Mouse (Mus musculus) lung, postnatal 0 days (tissue): ENCODE measurements around the gene Vmn1r138. TPM values are rescaled to one million over a fixed set of nuclear protein-coding genes. Genes with fewer than 3 reads are reported as not detected.
"Not testable (repeated sequence)": the region's sequence is repeated elsewhere in the genome, so short reads cannot be mapped to it uniquely, and the experiment has no call there.

Source experiments
- ATAC-seq: fragments of 200-750 bp; cut with Nextera tagmentation; 2 replicates; pipeline ENCODE4 v1.8.0; 2017; ENCODE audit warnings: moderate library complexity
- DNase-seq: peaks from one replicate; pipeline ENCODE4 v3.0.0-alpha.2; 2016; ENCODE audit warnings: low spot score
- H3K27ac ChIP-seq: fragments of 300-500 bp; sonication (generic); 2 replicates; pipeline ENCODE4 v1.5.1; 2014; ENCODE audit warnings: antibody characterized with exemption, mild to moderate bottlenecking, low read length, mixed read lengths
- H3K27me3 ChIP-seq: fragments of 300-500 bp; sonication (generic); replicated peaks from 2 replicates; pipeline ENCODE4 v1.6.1; 2014; ENCODE audit warnings: low read length, mixed read lengths; ENCODE audit not compliant: insufficient read depth
- H3K36me3 ChIP-seq: fragments of 300-500 bp; sonication (generic); 2 replicates; pipeline ENCODE4 v1.6.1; 2014; ENCODE audit warnings: low read length, mixed read lengths; ENCODE audit not compliant: insufficient read depth
- H3K4me1 ChIP-seq: fragments of 300-500 bp; sonication (generic); 2 replicates; pipeline ENCODE4 v1.6.1; 2014; ENCODE audit warnings: antibody characterized with exemption, low read depth, low read length, mixed read lengths; ENCODE audit not compliant: insufficient read depth
- H3K4me2 ChIP-seq: fragments of 300-500 bp; sonication (generic); replicated peaks from 2 replicates; pipeline ENCODE4 v1.6.1; 2014; ENCODE audit warnings: low read depth, mild to moderate bottlenecking, low read length, moderate library complexity, mixed read lengths
- H3K4me3 ChIP-seq: fragments of 300-500 bp; sonication (generic); 2 replicates; pipeline ENCODE4 v1.5.1; 2014; ENCODE audit warnings: low read depth, low read length
- H3K9ac ChIP-seq: fragments of 300-500 bp; sonication (generic); replicated peaks from 2 replicates; pipeline ENCODE4 v1.6.1; 2014; ENCODE audit warnings: low read depth, mild to moderate bottlenecking
- H3K9me3 ChIP-seq: fragments of 300-500 bp; sonication (generic); 2 replicates; pipeline ENCODE4 v1.6.1; 2016; ENCODE audit warnings: low read length, mixed read lengths
- WGBS: fragments of 180-500 bp; shearing (Covaris S2); extraction: QIAGEN DNeasy Blood & Tissue Kit; methylation state at CpG from one replicate; pipeline ENCODE4 v1.1.7; 2014; 5-methylcytosine and 5-hydroxymethylcytosine counted together
- polyA plus RNA-seq: library from polyadenylated mRNA; unstranded; fragments of >200 nt; fragmentation: Nextera tagmentation; extraction: Ambion mirVana; gene quantifications from 2 replicates; pipeline ENCODE4 v1.2.1, GENCODE M21; 2015

The Vmn1r138 gene
- polyA plus RNA-seq = not detected in 2 replicates

DNA sequence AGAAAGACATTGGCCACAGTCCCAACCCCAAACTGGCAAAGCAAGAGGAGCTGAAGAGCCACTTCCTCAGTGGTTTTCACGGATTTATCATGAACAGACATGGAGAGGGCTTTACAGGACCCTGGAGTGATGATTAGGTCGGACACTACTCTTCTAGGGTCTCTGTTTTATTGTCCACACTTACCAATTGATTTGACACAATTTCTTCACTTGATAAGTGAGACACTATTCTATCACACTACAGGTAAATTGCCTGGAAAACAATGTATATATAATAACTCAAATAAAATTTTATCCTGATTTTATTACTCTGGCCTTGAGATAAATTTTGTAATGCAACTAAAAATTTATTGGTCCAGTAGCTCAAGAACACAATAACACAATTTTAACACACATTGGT is at the start of gene Vmn1r138:
Vmn1r138 (minus strand) TSS at position 101 of the 400 bp plus-strand sequence.
- not testable (repeated sequence) for ATAC-seq, H3K9ac ChIP-seq, H3K4me2 ChIP-seq, H3K36me3 ChIP-seq, H3K4me3 ChIP-seq, DNase-seq, H3K4me1 ChIP-seq, H3K27ac ChIP-seq, H3K27me3 ChIP-seq, H3K9me3 ChIP-seq
- WGBS = no CpG with 5 or more reads among the region's 2 CpGs

DNA sequence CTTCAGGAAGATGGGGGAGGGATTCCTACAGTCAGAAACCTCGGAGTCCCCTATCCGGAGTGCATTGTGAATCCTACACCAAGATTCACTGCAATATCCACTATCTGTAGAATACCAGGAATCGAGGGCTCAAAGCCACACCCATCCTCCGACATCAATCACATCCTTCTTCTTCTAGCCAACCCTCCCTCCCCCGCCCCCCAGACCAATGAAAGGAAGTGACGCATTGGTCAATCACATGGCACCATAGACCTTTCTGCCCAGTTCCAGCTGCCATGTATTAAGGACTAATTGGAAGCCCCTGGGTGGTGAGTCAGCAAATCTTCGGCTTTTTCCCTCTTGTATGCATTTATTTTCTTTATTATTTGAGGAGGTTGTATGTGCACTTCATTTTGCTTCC is 40.1 kb upstream of the Vmn1r138 start, which contains the start of gene Vmn1r139:
Vmn1r139 (plus strand) TSS at position 301 of the 400 bp plus-strand sequence.
- H3K36me3 ChIP-seq, H3K4me1 ChIP-seq, H3K4me3 ChIP-seq, DNase-seq, H3K27ac ChIP-seq, H3K27me3 ChIP-seq, H3K9me3 ChIP-seq, H3K9ac ChIP-seq, H3K4me2 ChIP-seq, ATAC-seq: not testable (repeated sequence)
- WGBS = no CpG with 5 or more reads among the region's 7 CpGs

- no CpG with 5 or more reads among the region's 1 CpGs for WGBS
- not testable (repeated sequence) for H3K4me3 ChIP-seq, H3K4me1 ChIP-seq, H3K36me3 ChIP-seq, ATAC-seq, H3K9ac ChIP-seq, H3K27me3 ChIP-seq, DNase-seq, H3K27ac ChIP-seq, H3K4me2 ChIP-seq, H3K9me3 ChIP-seq
Measured at GRCm38 (mm10) chr7:22056205-22056604, 27.5 kb upstream of the Vmn1r138 start, which contains the start of gene Gm6176. TSS of gene Gm6176 (minus strand) at chr7:22056305.

DNA sequence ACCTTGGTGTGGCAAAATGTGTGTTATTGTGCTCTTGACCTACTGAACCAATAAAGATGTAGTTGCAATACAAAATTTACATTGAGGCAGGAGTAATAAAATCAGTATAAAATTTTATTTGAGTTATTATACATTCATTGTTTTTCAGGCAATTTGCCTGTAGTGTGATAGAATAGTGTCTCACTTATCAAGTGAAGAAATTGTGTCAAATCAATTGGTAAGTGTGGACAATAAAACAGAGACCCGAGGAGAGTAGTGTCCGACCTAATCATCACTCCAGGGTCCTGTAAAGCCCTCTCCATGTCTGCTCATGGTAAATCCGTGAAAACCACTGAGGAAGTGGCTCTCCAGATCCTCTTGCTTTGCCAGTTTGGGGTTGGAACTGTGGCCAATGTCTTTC is 34.4 kb downstream of the Vmn1r138 start, which contains the start of gene Vmn1r137:
Vmn1r137 (plus strand) TSS at position 301 of the 400 bp plus-strand sequence.
- H3K36me3 ChIP-seq, ATAC-seq, H3K27ac ChIP-seq, H3K9ac ChIP-seq, H3K4me2 ChIP-seq, H3K27me3 ChIP-seq, DNase-seq, H3K4me1 ChIP-seq, H3K9me3 ChIP-seq, H3K4me3 ChIP-seq: not testable (repeated sequence)
- WGBS = no CpG with 5 or more reads among the region's 3 CpGs

Other genes with a start within 250 kb of the Vmn1r138 start
- not detected in 2 replicates for gene Gm4177, start 232.2 kb downstream of the Vmn1r138 start, polyA plus RNA-seq
- gene Vmn1r135, start 196.5 kb downstream of the Vmn1r138 start, polyA plus RNA-seq = not detected in 2 replicates
- gene Gm5725, start 184.6 kb downstream of the Vmn1r138 start, polyA plus RNA-seq = not detected in 2 replicates
- not detected in 2 replicates for gene Gm5891, start 107.6 kb downstream of the Vmn1r138 start, polyA plus RNA-seq
- gene Vmn1r137, start 34.3 kb downstream of the Vmn1r138 start, polyA plus RNA-seq = not detected in 2 replicates
- gene Gm6176, start 27.4 kb upstream of the Vmn1r138 start, polyA plus RNA-seq = not detected in 2 replicates
- gene Vmn1r139, start 40.2 kb upstream of the Vmn1r138 start, polyA plus RNA-seq = not detected in 2 replicates
- gene Gm16451, start 89.3 kb upstream of the Vmn1r138 start, polyA plus RNA-seq = not detected in 2 replicates
- not detected in 2 replicates for gene Gm10666, start 105.8 kb upstream of the Vmn1r138 start, polyA plus RNA-seq
- not detected in 2 replicates for gene Vmn1r142, start 135.1 kb upstream of the Vmn1r138 start, polyA plus RNA-seq
- not detected in 2 replicates for gene Vmn1r143, start 160.5 kb upstream of the Vmn1r138 start, polyA plus RNA-seq
- not detected in 2 replicates for gene Gm8653, start 172.4 kb upstream of the Vmn1r138 start, polyA plus RNA-seq
- gene Gm8453, start 200.6 kb upstream of the Vmn1r138 start, polyA plus RNA-seq = not detected in 2 replicates